Mouse (Mus musculus) kidney, postnatal 4 days (tissue): ENCODE results near the gene Srrm2.
A peak's percentile ranks its signal among the peaks of the same experiment; 100 is the strongest.

Experiments used
- DNase-seq, 2 experiments: peaks; one replicate each; pipeline ENCODE4 v3.0.0; 2021; ENCODE audit warnings: mixed read lengths in 2 of 2

Srrm2 gene

DNA sequence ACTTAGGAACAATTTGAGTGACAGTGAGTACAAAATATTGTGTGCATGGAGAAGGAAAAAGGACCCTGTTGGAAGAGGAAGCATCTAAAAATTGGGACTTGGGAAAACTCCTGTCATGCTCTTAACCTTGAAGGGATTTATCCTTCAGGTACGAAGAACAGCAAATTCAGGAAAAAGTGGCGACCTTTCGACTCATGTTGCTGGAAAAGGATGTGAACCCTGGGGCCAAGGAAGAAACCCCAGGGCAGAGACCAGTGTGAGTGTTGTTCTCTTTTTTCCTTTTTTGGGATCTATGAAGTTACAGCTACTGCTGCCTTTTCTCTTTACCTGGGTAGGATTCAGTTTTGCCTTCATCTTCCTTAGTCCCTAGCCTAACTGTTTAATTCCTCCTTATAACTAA is 17.6 kb downstream of the Srrm2 start:
- no peak for DNase-seq

GRCm38 (mm10) chr17:23815641-23816040 is 25.3 kb downstream of the Srrm2 start:
- no peak for DNase-seq

- DNase-seq: no peak
Observed at GRCm38 (mm10) chr17:23818579-23818978, 28.2 kb downstream of the Srrm2 start.

DNA sequence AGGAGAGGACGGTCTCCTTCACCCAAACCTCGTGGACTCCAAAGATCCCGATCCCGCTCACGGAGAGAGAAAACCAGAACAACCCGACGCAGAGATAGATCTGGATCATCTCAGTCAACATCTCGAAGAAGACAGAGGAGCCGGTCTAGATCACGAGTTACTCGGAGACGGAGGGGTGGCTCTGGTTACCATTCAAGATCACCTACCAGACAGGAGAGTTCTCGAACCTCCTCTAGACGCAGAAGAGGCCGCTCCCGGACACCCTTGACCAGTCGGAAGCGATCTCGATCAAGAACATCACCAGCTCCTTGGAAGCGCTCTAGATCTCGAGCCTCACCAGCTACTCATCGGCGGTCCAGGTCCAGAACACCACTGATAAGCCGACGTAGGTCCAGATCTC is 28.9 kb downstream of the Srrm2 start:
- peak in 1 of 2 experiments; percentile 18 for DNase-seq

DNA sequence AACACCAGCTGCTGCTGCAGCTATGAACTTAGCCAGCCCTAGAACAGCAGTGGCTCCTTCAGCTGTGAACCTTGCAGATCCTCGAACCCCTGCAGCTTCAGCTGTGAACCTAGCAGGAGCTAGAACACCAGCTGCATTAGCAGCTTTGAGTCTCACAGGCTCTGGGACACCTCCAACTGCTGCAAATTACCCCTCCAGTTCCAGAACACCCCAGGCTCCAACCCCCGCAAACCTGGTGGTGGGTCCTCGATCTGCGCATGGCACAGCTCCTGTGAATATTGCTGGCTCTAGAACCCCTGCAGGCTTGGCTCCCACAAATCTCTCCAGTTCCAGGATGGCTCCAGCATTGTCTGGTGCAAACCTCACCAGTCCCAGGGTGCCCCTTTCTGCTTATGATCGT is 30.4 kb downstream of the Srrm2 start:
- no peak for DNase-seq

GRCm38 (mm10) chr17:23822094-23822493 is 31.8 kb downstream of the Srrm2 start:
- DNase-seq: peak in 1 of 2 experiments; percentile 17

DNA sequence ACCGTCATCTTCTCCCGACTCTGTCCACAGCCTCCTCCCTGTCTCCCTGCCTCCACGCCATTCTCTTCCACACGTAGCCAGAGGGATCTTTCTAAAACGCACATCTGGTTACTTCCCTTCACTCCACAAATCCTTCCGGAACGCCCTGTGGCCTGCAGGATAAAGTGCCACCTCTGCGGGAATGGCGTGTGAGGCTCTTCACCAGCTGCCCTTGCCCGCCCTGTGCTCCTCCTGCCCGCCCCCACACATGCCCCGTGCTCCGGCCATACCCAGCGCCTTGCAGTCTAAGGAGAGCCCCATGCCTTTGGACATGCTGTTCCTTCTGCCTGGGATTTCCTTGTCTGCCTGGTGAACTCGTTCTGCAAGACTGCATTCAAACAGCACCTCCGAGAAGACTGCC is 32.7 kb downstream of the Srrm2 start:
- peak in 1 of 2 experiments; percentile 44 for DNase-seq

DNA sequence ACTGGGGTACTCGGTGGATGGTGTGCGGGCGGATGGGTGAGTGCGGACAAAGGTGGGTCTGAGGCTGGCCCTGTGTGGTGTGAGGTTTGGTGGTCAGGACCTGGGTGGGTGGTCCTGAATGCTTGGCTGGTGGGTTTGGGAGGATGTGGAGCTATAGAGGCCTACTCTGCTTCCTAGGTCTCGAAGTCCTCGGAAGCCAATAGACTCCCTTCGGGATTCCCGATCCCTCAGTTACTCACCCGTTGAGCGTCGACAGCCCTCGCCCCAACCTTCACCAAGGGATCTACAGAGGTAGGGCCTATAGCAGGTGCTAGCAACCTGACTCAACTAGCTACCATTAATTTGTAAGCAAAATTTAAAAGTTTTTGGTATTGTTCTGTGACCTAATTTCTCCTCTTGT is 33.3 kb downstream of the Srrm2 start:
- no peak for DNase-seq

- DNase-seq: no peak
Observed at GRCm38 (mm10) chr17:23825591-23825990, 35.3 kb downstream of the Srrm2 start.

DNA sequence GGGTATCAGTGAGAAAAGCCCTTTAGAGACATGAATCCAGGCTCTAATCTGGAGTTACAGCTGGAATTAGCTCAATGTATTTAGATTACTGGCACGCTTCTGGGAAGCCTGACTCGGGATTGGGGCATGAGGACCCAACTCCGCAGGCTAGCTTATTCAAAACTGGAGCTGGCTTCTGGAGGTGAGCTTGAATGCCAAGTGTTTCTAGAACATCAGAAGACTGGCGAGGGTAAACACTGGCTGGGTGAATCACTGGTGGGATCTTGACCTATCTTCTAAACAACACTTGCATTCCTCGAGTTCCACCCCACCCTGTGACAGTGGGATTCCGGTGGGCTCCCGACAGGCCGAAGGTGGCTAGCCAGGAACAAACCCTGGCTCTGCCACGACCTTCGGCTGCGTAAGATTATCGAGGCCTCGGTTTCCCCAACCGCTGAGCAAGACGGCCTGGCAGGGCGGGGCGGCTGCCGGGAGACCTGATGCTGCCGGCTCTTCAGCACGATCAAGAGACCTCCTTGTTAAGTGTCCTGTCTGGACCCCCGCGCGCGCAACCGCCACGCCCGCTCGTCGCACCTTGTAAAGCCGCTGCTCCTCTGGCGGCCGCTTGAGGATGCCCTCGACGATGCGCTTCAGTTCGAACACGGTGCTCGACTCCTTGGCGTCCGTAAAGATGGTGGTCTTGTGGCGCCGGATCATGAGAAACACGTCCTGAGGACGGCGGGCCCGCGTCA is 38.1 kb downstream of the Srrm2 start:
- peak; percentile 69 to 82 for DNase-seq

- DNase-seq: peak; percentile 88 to 93
Observed at GRCm38 (mm10) chr17:23829064-23829619, 38.8 kb downstream of the Srrm2 start, which contains the start of gene Elob. Gene Elob (minus strand): TSS chr17:23829136.

DNA sequence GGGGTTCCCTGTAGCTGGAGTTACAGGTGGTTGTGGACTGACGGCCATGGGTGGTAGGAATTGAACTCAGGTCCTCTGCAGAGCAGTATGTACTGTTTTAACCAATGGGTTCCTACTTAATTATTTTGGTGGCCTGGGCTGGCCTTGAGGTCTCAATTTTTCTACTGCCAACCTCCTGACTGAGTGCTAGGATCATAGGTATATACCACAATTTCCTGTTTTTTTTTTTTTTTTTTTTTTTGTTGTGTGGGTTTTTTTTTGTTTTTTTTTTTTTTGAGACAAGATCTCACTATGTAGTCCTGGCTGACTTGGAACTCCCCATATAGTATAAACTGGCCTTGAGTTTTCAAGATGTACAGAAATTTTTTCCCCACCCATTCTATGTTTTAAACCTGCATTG is 40.9 kb downstream of the Srrm2 start:
- DNase-seq: no peak

- DNase-seq: no peak
Observed at GRCm38 (mm10) chr17:23836006-23836575, 45.8 kb downstream of the Srrm2 start, which contains the start of gene Prss33. Gene Prss33 (minus strand): TSS chr17:23836056.

DNA sequence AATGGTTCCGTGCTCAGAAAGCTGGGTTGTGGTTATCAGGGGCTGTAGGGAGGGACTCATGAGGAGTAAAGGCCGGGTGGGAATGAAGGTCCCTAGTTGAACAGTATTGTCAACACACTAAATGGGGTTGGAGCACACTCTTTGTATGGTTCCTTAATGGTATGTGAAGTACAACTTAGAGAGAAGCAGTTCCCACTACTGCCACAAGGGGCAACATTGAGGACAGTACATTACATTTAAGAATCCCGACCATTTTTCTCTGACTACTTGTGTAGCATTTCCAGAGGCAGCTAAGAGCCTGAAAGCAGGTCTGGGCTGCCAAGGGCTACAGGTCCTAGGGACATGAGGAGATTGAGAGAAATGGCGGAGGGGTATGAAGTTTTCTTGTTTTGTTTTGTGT is 50.8 kb downstream of the Srrm2 start:
- DNase-seq: peak; percentile 79 to 81

GRCm38 (mm10) chr17:23843141-23843811 is 52.9 kb downstream of the Srrm2 start:
- DNase-seq: peak in 1 of 2 experiments; percentile 47

DNA sequence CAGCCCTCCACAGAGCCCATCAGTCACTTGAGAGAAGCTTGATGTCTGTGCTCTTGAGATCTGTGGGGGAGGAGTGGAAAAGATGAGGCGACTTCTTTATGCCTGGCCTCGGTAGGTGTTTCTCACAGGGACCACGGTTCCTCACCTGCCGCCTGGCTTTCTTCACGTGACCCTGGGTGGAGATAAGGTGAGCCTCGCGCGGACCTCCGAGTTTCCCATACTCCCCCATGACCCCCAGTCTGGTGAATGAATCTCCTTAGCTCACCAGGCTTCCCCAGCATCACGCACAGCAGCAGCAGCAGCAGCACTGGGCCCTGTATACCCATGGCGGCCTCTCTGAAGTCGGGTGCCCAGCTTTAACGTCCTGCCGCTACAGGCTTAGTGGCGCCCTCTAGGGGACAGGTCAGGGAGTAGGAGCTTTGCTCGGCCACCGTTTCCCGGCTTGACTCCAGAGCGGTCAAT is 53.5 kb downstream of the Srrm2 start, which contains the start of the genes Prss32 and Prss41:
Gene Prss32 (plus strand): TSS at position 44 of the 462 bp plus-strand sequence.
Gene Prss41 (minus strand): TSS at position 361 of the 462 bp plus-strand sequence.
- peak; percentile 75 to 80 for DNase-seq

DNA sequence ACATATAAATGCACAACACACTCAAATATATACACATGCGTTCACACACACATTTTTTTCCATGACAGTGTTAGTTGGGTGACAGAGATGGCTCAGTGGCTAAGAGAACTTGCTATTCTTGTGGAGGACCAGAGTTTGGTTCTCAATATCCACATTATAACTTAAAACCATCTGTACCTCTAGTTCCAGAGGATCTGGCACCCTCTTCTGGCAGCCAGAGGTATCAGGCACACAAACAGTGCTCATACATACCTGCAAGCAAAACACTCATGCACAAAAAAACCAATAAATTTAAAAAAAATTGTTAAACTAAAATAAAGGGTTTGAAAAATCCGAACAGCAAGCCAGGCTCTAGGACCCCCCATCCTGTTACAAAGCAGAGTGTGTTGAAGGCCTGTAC is 59.7 kb downstream of the Srrm2 start:
- DNase-seq: no peak

DNA sequence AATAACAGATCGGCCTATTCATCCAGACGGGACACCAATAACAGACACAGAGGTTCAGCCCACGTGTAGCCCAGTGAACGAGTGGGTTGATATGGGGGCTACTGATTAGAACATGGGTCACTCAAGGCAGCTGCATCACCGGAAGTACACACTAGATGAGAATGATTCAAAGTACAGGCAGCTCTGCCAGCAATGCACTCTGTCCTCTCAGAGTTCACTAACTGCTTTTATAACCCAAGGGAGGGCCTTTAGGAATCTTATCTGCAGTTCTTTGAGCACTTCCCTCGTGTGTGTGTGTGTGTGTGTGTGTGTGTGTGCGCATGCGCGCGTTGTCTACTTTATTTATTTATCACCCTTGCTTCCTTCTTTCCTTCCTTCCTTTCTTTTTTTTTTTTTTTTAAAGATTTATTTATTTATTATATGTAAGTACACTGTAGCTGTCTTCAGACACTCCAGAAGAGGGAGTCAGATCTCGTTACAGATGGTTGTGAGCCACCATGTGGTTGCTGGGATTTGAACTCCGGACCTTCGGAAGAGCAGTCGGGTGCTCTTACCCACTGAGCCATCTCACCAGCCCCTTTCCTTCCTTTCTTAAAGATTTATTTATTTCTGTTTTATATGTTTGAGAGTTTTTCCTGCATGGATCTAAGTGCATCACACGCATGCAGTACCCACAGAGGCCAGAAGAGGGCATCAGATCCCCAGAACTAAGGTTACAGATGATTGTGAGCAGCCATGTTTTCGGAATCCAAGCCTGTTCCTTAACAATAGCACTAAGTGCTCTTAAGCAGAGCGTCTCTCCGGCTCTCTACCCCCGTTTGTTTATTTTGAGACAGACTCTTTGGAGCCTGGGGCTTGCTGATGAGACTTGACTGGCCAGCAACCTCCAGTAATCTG is 60.8 kb downstream of the Srrm2 start:
- peak; percentile 86 to 87 for DNase-seq

DNA sequence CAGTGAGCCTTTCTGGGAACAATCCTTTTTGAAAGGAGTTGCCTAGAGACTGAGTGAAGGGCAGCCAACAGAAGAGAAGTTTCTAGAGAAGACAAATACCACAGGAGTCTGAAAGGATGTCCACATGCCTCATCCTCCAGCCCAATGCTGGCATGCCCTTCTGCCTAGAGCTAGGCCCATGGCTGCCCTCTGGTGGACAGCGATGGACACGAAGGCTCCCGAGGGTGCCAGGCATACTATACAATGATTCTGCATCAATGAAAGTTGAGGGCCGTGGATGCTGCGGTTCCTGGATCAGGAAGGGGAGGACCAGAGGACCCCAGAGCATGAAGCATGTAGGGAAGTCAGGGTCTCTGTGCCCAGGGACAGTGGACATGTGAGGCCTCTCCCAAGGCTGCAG is 63.0 kb downstream of the Srrm2 start:
- peak; percentile 83 to 85 for DNase-seq

DNA sequence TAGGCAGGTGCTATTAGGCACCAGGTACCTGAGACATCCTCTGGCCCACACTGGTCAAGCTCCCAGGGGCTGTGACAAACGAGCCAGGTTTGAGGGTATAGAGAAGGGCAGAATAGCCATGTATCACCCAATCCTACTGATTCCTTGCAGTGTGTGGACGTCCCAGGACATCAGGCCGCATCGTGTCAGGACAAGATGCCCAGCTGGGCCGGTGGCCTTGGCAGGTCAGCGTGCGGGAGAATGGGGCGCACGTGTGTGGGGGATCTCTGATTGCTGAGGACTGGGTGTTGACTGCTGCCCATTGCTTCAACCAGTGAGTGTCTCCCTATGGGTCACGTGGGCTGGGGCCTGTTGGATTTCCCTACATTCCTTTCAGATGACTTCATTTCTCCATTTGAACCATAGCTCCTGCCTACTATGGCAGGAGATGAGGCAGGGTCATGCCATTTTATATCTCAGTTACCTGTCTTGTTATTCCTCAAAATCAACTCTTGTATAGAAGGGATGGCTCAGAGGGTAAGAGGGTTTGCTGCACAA is 64.0 kb downstream of the Srrm2 start:
- no peak for DNase-seq

GRCm38 (mm10) chr17:23857193-23857592 is 66.9 kb downstream of the Srrm2 start:
- DNase-seq: peak in 1 of 2 experiments; percentile 32

GRCm38 (mm10) chr17:23857913-23858312 is 67.6 kb downstream of the Srrm2 start:
- no peak for DNase-seq
